Mouse (Mus musculus): ENCODE data around the gene Nifk. TPM values are rescaled to one million over a fixed set of nuclear protein-coding genes. Genes with fewer than 3 reads are reported as not detected.

Nifk gene
- polyA plus RNA-seq (2014; fragmentation: Nextera tagmentation; extraction: Ambion mirVana) = 56.7 and 62.7 TPM in 2 replicates

DNA sequence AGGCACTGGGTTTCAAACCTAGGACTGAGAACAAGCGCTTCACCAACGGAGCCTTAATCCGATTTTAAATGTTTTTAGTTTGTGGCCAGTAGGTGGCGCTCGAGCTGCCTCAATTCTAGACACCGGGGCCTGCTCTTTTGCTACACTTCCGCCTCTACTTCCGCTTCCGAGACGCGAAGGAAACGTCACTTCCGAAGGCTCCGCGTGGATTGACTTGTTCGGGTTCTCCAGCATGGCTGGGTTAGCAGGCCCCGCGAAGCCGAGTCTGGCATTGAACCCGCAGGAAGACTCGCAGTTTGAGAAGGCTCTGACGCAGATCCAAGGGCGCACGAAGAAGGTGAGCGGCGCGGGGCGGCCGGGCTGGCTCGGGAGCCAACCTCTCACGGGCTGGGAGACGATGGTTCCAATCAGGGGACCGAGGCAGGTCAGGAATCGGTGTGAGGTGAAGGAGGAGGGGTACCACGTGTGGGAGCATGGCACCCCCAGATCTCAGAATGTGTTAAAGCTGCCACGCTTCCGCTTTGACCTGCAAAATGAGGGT lies at the start of gene Nifk:
Nifk (plus strand) TSS at position 179 of the 541 bp plus-strand sequence.
- peaks cover 10% of the 10 kb centered on the region; the same call in 1 of the 2 replicates for H3K36me3 ChIP-seq (ENCODE audit: control insufficient read depth, insufficient read depth, low read length)

DNA sequence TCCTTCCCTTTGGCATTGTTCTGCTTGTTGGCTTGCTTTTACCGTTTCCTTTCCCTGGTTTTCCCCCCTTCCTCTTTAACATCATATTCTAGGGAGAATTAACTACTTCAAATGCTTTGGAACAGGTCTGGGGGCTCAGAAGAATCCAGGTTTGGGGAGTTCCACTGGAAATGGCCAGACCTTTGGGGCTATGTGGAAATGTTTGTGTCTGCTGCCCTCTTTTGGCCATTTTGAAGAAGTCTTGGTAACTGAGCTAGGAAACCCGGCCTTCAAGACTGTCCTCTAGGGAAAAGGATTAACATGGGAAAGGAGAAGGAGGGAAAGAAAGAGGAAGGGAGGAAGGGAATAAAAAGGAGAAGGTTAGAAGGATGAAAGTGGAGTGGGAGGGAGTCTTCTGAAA lies 46.5 kb upstream of the Nifk start:
- no peaks in the 10 kb centered on the region for H3K27me3 ChIP-seq (ENCODE audit: control insufficient read depth, insufficient read depth, low read length)
- no peaks in the 10 kb centered on the region for H3K36me3 ChIP-seq (ENCODE audit: control insufficient read depth, insufficient read depth, low read length)
- H3K4me3 ChIP-seq (ENCODE audit: low read depth, low read length) = no peak overlapping the region
- no peak overlapping the region for H3K9ac ChIP-seq (ENCODE audit: low read depth, low read length)
- H3K9me3 ChIP-seq (replicated peaks; ENCODE audit: control insufficient read depth, low read length) = no peaks in the 10 kb centered on the region
- H3K27ac ChIP-seq (ENCODE audit: low read depth, low read length) = no peak overlapping the region
- WGBS (ENCODE audit: insufficient replicate concordance) = 8% methylated on average over 2 of the region's 2 CpGs
- no peaks in the 10 kb centered on the region for H3K4me1 ChIP-seq (ENCODE audit: control insufficient read depth, insufficient read depth, low read length)
- ATAC-seq (replicated peaks; ENCODE audit: insufficient number of reproducible peaks, low FRiP score, low TSS enrichment) = no peak
- no peak overlapping the region for H3K4me2 ChIP-seq

More for the DNA sequence above, at the start of gene Nifk:
- H3K4me2 ChIP-seq = peak within 1 kb of the TSS; percentile 91
- ATAC-seq (replicated peaks; ENCODE audit: insufficient number of reproducible peaks, low FRiP score, low TSS enrichment) = peak; percentile 90
- peaks cover 8% of the 10 kb centered on the region for H3K4me1 ChIP-seq (ENCODE audit: control insufficient read depth, insufficient read depth, low read length)
- peak within 1 kb of the TSS; percentile 41; the same call in 1 of the 2 replicates for H3K27ac ChIP-seq (ENCODE audit: low read depth, low read length)
- peak within 1 kb of the TSS; percentile 98 for H3K4me3 ChIP-seq (ENCODE audit: low read depth, low read length)
- H3K9ac ChIP-seq (ENCODE audit: low read depth, low read length) = peak within 1 kb of the TSS; percentile 87
- H3K9me3 ChIP-seq (replicated peaks; ENCODE audit: control insufficient read depth, low read length) = no peaks in the 10 kb centered on the region
- H3K27me3 ChIP-seq (ENCODE audit: control insufficient read depth, insufficient read depth, low read length) = no peaks in the 10 kb centered on the region
- WGBS (ENCODE audit: insufficient replicate concordance) = under 1% methylated on average over 37 of the region's 37 CpGs

DNA sequence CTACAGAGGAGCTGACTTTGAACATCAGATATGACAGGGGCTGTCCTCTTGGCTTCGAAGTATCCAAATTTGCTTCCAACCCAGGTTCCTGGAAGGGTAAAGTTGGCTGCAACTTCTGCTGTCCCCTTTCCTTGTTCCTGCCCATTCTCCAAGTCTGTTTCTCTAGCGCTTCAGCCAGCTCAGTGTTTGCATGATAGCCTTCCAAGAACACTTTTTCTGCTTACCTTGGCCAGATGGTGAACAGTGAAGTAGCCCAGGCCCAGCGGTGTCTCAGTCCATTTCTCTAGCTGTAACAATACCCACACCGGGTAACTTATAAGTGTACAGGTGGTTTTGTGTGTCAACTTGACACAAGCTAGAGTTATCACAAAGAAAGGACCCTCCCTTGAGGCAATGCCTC lies 29.3 kb upstream of the Nifk start:
- Histone ChIP-seq H3K9me3 (replicated peaks; ENCODE audit: control insufficient read depth, low read length) (no peaks in the 10 kb centered on the region), H3K27ac (ENCODE audit: low read depth, low read length) (no peak overlapping the region), H3K27me3 (ENCODE audit: control insufficient read depth, insufficient read depth, low read length) (no peaks in the 10 kb centered on the region), H3K9ac (ENCODE audit: low read depth, low read length) (no peak overlapping the region), H3K4me2 (no peak overlapping the region), H3K36me3 (ENCODE audit: control insufficient read depth, insufficient read depth, low read length) (peaks cover 3% of the 10 kb centered on the region; the same call in 1 of the 2 replicates), H3K4me3 (ENCODE audit: low read depth, low read length) (no peak overlapping the region), H3K4me1 (ENCODE audit: control insufficient read depth, insufficient read depth, low read length) (no peaks in the 10 kb centered on the region)
- no peak for ATAC-seq (replicated peaks; ENCODE audit: insufficient number of reproducible peaks, low FRiP score, low TSS enrichment)
- WGBS (ENCODE audit: insufficient replicate concordance) = 86% methylated on average over 4 of the region's 4 CpGs

DNA sequence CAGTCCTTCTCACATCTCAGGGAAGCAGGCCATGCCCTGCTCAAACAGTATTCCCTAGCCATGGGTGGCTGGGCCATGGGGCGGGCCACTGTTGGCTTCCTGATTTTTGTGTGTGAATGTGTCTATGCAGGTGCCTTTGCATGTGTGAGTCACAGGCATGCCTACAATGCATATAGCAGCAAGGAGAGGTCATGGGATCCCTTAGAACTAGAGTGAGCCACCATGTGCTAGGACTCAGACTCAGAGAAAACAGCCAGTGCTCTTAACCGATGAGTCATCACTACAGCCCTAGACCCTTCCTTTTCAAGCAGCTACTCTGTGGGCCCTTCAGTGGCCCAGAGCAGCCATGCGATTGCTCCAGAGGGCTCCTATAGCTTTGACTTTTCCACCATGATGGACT lies 27.4 kb upstream of the Nifk start:
- peaks cover 3% of the 10 kb centered on the region; the same call in 1 of the 2 replicates for H3K36me3 ChIP-seq (ENCODE audit: control insufficient read depth, insufficient read depth, low read length)
- no peak overlapping the region for H3K27ac ChIP-seq (ENCODE audit: low read depth, low read length)
- H3K27me3 ChIP-seq (ENCODE audit: control insufficient read depth, insufficient read depth, low read length) = no peaks in the 10 kb centered on the region
- no peak for ATAC-seq (replicated peaks; ENCODE audit: insufficient number of reproducible peaks, low FRiP score, low TSS enrichment)
- no peak overlapping the region for H3K4me3 ChIP-seq (ENCODE audit: low read depth, low read length)
- H3K4me1 ChIP-seq (ENCODE audit: control insufficient read depth, insufficient read depth, low read length) = no peaks in the 10 kb centered on the region
- H3K9ac ChIP-seq (ENCODE audit: low read depth, low read length) = no peak overlapping the region
- H3K9me3 ChIP-seq (replicated peaks; ENCODE audit: control insufficient read depth, low read length) = no peaks in the 10 kb centered on the region
- H3K4me2 ChIP-seq = no peak overlapping the region
- WGBS (ENCODE audit: insufficient replicate concordance) = 95% methylated on average over 3 of the region's 3 CpGs

DNA sequence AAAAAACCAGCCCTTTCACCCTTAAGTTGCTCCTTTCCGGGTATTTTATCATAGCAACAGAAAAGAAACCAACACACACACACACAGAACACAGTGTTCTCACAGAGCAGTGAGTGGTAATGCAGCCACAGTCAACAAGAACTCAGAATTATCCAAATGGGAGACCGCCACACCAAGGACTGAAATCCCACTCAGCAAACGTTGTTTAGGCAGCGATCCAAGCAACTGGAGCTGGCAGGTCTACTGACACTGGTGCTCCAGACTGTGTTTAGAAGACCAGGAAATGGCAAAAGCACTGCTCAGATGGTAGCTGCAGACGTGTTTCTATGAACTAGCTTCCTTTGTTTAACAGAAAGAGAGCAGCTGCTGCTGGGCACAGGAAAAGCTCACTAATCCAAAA lies 26.8 kb upstream of the Nifk start:
- 76% methylated on average over 5 of the region's 5 CpGs for WGBS (ENCODE audit: insufficient replicate concordance)
- Histone ChIP-seq H3K27me3 (ENCODE audit: control insufficient read depth, insufficient read depth, low read length) (no peaks in the 10 kb centered on the region), H3K36me3 (ENCODE audit: control insufficient read depth, insufficient read depth, low read length) (peaks cover 5% of the 10 kb centered on the region; the same call in 1 of the 2 replicates), H3K27ac (ENCODE audit: low read depth, low read length) (no peak overlapping the region), H3K4me3 (ENCODE audit: low read depth, low read length) (no peak overlapping the region), H3K4me2 (no peak overlapping the region), H3K4me1 (ENCODE audit: control insufficient read depth, insufficient read depth, low read length) (no peaks in the 10 kb centered on the region), H3K9ac (ENCODE audit: low read depth, low read length) (no peak overlapping the region), H3K9me3 (replicated peaks; ENCODE audit: control insufficient read depth, low read length) (no peaks in the 10 kb centered on the region)
- no peak for ATAC-seq (replicated peaks; ENCODE audit: insufficient number of reproducible peaks, low FRiP score, low TSS enrichment)

DNA sequence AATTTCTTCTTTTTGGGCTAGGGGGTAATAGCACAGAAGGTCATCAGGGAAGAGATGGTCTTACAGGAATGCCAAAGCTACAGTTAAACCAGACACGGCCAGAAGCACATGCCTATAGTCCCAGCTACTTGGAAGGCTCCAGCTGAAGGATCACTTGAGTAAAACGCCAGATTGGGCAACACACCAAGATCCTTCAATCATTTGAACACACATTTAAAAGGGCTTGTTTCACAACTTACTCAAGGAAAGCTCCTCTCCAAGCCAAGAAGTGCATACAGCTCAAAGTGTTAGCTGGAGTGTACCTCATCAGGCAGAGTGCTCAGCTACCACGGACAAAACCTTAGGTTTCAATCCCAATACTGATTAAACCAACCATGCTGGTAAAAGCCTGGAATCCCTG lies 25.0 kb upstream of the Nifk start:
- H3K36me3 ChIP-seq (ENCODE audit: control insufficient read depth, insufficient read depth, low read length) = peaks cover 15% of the 10 kb centered on the region

DNA sequence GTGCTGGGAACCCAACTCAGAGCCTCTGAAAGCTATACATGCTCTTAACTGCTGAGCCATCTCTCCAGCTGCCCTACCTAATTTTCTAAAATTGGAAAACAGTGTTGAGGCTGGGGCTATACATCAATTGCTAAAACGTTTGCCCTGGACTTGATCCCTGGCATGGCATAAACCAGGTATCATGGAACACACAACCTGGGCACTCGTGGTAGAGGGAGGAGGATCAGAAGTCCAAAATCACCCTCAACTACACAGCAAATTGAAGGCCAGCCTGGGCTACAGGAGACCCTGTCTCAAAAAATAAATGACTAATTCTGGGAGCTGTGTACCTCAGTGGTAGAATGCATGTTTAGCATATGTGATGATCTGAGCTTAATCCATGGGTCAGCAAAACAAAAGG lies 23.9 kb upstream of the Nifk start:
- H3K27me3 ChIP-seq (ENCODE audit: control insufficient read depth, insufficient read depth, low read length) = no peaks in the 10 kb centered on the region
- ATAC-seq (replicated peaks; ENCODE audit: insufficient number of reproducible peaks, low FRiP score, low TSS enrichment) = no peak
- no peak overlapping the region for H3K4me3 ChIP-seq (ENCODE audit: low read depth, low read length)
- 93% methylated on average over 2 of the region's 2 CpGs for WGBS (ENCODE audit: insufficient replicate concordance)
- H3K36me3 ChIP-seq (ENCODE audit: control insufficient read depth, insufficient read depth, low read length) = peaks cover 19% of the 10 kb centered on the region
- no peaks in the 10 kb centered on the region for H3K9me3 ChIP-seq (replicated peaks; ENCODE audit: control insufficient read depth, low read length)
- no peak overlapping the region for H3K4me2 ChIP-seq
- H3K27ac ChIP-seq (ENCODE audit: low read depth, low read length) = no peak overlapping the region
- H3K9ac ChIP-seq (ENCODE audit: low read depth, low read length) = no peak overlapping the region
- H3K4me1 ChIP-seq (ENCODE audit: control insufficient read depth, insufficient read depth, low read length) = no peaks in the 10 kb centered on the region

More for the DNA sequence above, 25.0 kb upstream of the Nifk start:
- Histone ChIP-seq H3K27ac (ENCODE audit: low read depth, low read length) (no peak overlapping the region), H3K4me3 (ENCODE audit: low read depth, low read length) (no peak overlapping the region), H3K9ac (ENCODE audit: low read depth, low read length) (no peak overlapping the region), H3K9me3 (replicated peaks; ENCODE audit: control insufficient read depth, low read length) (no peaks in the 10 kb centered on the region), H3K4me2 (no peak overlapping the region), H3K4me1 (ENCODE audit: control insufficient read depth, insufficient read depth, low read length) (no peaks in the 10 kb centered on the region), H3K27me3 (ENCODE audit: control insufficient read depth, insufficient read depth, low read length) (no peaks in the 10 kb centered on the region)
- no peak for ATAC-seq (replicated peaks; ENCODE audit: insufficient number of reproducible peaks, low FRiP score, low TSS enrichment)
- 86% methylated on average over 3 of the region's 3 CpGs for WGBS (ENCODE audit: insufficient replicate concordance)

DNA sequence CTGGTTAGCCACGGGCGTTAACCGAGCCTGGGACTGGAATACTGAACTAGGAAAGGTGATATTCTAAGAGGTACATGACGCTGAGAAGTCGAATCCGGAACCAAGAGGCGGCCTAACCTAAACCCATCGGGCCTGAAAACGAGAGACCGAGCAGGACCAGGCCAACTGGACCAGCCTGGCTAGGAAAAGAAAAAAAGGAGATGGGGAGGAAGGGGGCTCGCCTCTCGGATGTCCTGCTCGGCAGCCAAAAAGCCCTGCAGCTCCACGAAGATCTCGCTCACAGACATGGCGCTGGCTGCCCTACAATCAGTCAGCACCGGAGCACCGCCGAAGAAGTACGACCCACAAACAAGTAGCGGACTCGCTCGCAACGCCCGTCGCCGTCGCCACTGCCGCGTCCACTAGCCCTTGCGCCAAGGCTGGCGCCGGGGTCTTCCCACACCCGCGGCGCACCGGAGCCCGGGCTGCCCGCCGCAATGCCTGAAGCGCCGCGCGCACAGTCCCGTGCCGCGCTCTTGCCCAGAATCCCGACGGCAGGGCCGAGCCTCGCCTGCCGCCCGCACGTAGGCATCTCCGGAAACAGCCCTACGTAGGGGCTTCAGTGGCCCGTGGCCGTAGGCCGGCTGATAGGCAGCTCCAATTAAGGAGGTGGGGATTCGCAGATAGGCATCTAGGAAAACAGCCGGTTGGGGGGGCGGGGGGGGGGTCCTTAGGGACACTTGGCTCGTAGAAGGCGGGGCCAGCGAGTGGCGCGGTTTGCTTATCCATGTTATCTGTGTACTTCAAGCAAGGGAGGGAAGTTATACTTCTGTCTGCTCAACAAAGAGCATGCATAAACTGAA lies 10.6 kb upstream of the Nifk start:
- Histone ChIP-seq H3K27ac (ENCODE audit: low read depth, low read length) (peak overlapping the region; percentile 89), H3K4me3 (ENCODE audit: low read depth, low read length) (peak overlapping the region; percentile 96), H3K9me3 (replicated peaks; ENCODE audit: control insufficient read depth, low read length) (no peaks in the 10 kb centered on the region), H3K9ac (ENCODE audit: low read depth, low read length) (peak overlapping the region; percentile 96), H3K4me1 (ENCODE audit: control insufficient read depth, insufficient read depth, low read length) (peaks cover 6% of the 10 kb centered on the region), H3K36me3 (ENCODE audit: control insufficient read depth, insufficient read depth, low read length) (peaks cover 2% of the 10 kb centered on the region), H3K4me2 (peak overlapping the region; percentile 70), H3K27me3 (ENCODE audit: control insufficient read depth, insufficient read depth, low read length) (no peaks in the 10 kb centered on the region)
- ATAC-seq (replicated peaks; ENCODE audit: insufficient number of reproducible peaks, low FRiP score, low TSS enrichment) = peak; percentile 94
- under 1% methylated on average over 66 of the region's 67 CpGs for WGBS (ENCODE audit: insufficient replicate concordance)

Data from heart, embryonic 11.5 days (tissue).